Mouse (Mus musculus) neutrophil, adult 5-6 weeks (primary cell): ENCODE results near the gene Il1rapl2. TPM values are rescaled to one million over a fixed set of nuclear protein-coding genes. Genes with fewer than 3 reads are reported as not detected.
"Not testable (repeated sequence)": the region's sequence is repeated elsewhere in the genome, so short reads cannot be mapped to it uniquely, and the experiment has no call there.

ENCODE experiments used
- ATAC-seq: fragments of 151-379, 151-347 bp; 2 replicates; pipeline ENCODE4 v1.8.0; 2017; ENCODE audit warnings: mild to moderate bottlenecking, moderate TSS enrichment; ENCODE audit not compliant: insufficient number of reproducible peaks, poor library complexity, low FRiP score, severe bottlenecking; ENCODE audit errors: extremely low read depth
- total RNA-seq: library from RNA; stranded (forward); fragments of 200-1000 nt; gene quantifications from 2 replicates; pipeline ENCODE4 v1.2.3, GENCODE M21; 2017

Gene Il1rapl2
- total RNA-seq, 1 experiment from 2014 or later = not detected

GRCm38 (mm10) chrX:138103954-138104353 is 533.5 kb downstream of the Il1rapl2 start:
- ATAC-seq = no peak

- no peak for ATAC-seq
These were observed 534.3 kb downstream of the Il1rapl2 start for GRCm38 (mm10) chrX:138104668-138105067.

- no peak for ATAC-seq
These were observed 599.7 kb downstream of the Il1rapl2 start for GRCm38 (mm10) chrX:138170146-138170545.

- no peak for ATAC-seq
These were observed 639.1 kb downstream of the Il1rapl2 start, which contains the start of gene Tex13a for GRCm38 (mm10) chrX:138209480-138209879. Gene Tex13a (minus strand): TSS chrX:138209580.

- no peak for ATAC-seq
These were observed 664.2 kb downstream of the Il1rapl2 start for GRCm38 (mm10) chrX:138234626-138235025.

GRCm38 (mm10) chrX:138348736-138349135 is 778.3 kb downstream of the Il1rapl2 start:
- ATAC-seq = not testable (repeated sequence)

- no peak for ATAC-seq
These were observed 863.4 kb downstream of the Il1rapl2 start for GRCm38 (mm10) chrX:138433794-138434193.

GRCm38 (mm10) chrX:138437939-138438338 is 867.5 kb downstream of the Il1rapl2 start:
- ATAC-seq = no peak

GRCm38 (mm10) chrX:138449856-138450255 is 879.4 kb downstream of the Il1rapl2 start:
- ATAC-seq = no peak

- no peak for ATAC-seq
These were observed 908.1 kb downstream of the Il1rapl2 start for GRCm38 (mm10) chrX:138478488-138478887.

GRCm38 (mm10) chrX:138500510-138500909 is 930.1 kb downstream of the Il1rapl2 start:
- ATAC-seq = no peak

GRCm38 (mm10) chrX:138505049-138505448 is 934.6 kb downstream of the Il1rapl2 start:
- no peak for ATAC-seq

GRCm38 (mm10) chrX:138620106-138620505 is 1049.7 kb downstream of the Il1rapl2 start:
- ATAC-seq = no peak

GRCm38 (mm10) chrX:138625311-138625710 is 1054.9 kb downstream of the Il1rapl2 start:
- ATAC-seq = no peak

GRCm38 (mm10) chrX:138722372-138722771 is 1152.0 kb downstream of the Il1rapl2 start:
- ATAC-seq = no peak

GRCm38 (mm10) chrX:138800958-138801357 is 1230.5 kb downstream of the Il1rapl2 start:
- ATAC-seq = no peak

- no peak for ATAC-seq
These were observed 1261.5 kb downstream of the Il1rapl2 start for GRCm38 (mm10) chrX:138831876-138832275.

- ATAC-seq = no peak
These were observed 1263.5 kb downstream of the Il1rapl2 start for GRCm38 (mm10) chrX:138833894-138834293.

GRCm38 (mm10) chrX:138838381-138838780 is 1268.0 kb downstream of the Il1rapl2 start:
- no peak for ATAC-seq
